Mouse (Mus musculus) ES-E14 (cell line): Measurements from ENCODE around the gene Miga2.

Experiments used
- CHD2 ChIP-seq: IDR thresholded peaks from 2 replicates; pipeline ENCODE4 v1.6.1; 2014; ENCODE audit warnings: mild to moderate bottlenecking, low read depth, low read length, inconsistent platforms
- MAFK ChIP-seq: IDR thresholded peaks from 2 replicates; pipeline ENCODE4 v1.6.1; 2014; ENCODE audit warnings: mild to moderate bottlenecking, low read depth, low read length, inconsistent platforms; ENCODE audit not compliant: insufficient read depth
- ZC3H11A ChIP-seq: IDR thresholded peaks from 2 replicates; pipeline ENCODE4 v1.6.1; 2012; ENCODE audit warnings: low read depth, mild to moderate bottlenecking, inconsistent platforms, low read length, borderline replicate concordance
- ZNF384 ChIP-seq: IDR thresholded peaks from 2 replicates; pipeline ENCODE4 v1.6.1; 2012; ENCODE audit warnings: low read depth, low read length, inconsistent platforms

DNA sequence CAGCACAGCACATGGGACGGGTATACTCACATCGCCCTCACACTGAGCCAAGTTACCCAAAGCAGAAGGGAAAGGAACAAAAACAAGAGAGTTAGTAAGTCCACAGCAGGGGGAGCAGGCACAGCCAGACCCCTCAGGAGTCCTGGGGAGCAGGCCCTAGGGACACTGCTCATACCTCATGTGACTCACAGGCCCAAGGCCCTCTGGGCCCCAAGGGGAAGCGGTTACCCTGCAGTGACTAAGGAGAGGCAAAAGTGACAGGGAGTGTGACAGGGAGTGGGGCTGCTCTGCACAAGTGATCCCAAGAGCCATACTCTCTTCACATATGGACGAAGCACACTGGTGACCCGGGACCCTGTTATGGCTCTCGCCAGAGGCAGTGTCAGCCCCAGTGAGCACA lies 14.8 kb upstream of the Miga2 start:
- TF ChIP-seq ZC3H11A = no peak
- no peak for TF ChIP-seq CHD2
- TF ChIP-seq MAFK = no peak
- no peak for TF ChIP-seq ZNF384
